Comparison of ENCODE assay signal across 22 mouse cellular contexts in the genomic region with DNA sequence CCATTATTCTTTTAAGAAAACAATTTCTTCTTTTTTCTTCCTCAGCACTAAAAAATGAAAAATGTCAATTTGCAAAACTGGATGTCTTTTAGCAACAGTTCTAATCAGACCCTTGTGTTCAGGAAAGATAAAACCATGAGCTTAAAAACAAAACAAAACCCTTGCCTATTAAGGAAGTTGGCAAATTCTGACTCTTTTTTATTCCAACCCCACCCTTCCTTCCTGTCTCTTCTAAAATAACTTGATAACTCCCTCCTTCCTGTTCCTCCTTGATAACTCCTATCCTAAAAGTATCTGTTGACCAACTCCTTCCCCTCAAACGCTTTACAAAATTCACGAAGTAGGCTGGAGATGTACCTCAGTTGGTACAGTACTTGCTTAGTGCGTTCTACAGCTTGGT. TPM values are rescaled to one million over a fixed set of nuclear protein-coding genes. Genes with fewer than 3 reads are reported as not detected.
DNase-seq lines count a peak whose midpoint lies in the region; ATAC-seq and TF ChIP-seq lines count a peak whose summit lies in the region.
"Had no signal": no experiment of that assay in that cellular context is flagged by ENCODE, and none has a peak within 500 bp of the region (broad histone marks: within the 10 kb centered on the region; RNA-seq: fewer than 3 reads in every experiment).

No protein-coding gene starts in this region.

- no peak overlapping the region for H3K27ac ChIP-seq in liver, postnatal 0 days (ENCODE audit: low read depth)
- H3K27ac ChIP-seq: forebrain, embryonic 13.5 days; heart, embryonic 10.5 days; left cerebral cortex, adult 2 months; midbrain, embryonic 12.5 days; neural tube, embryonic 13.5 days had no signal

- no peak overlapping the region for H3K4me3 ChIP-seq in liver, postnatal 0 days (ENCODE audit: low read depth, low read length)
- H3K4me3 ChIP-seq: forebrain, embryonic 13.5 days; heart, embryonic 10.5 days; left cerebral cortex, adult 2 months; midbrain, embryonic 12.5 days; neural tube, embryonic 13.5 days had no signal

- no peak overlapping the region for H3K9ac ChIP-seq in liver, postnatal 0 days (replicated peaks)
- H3K9ac ChIP-seq: forebrain, embryonic 13.5 days; midbrain, embryonic 12.5 days; neural tube, embryonic 13.5 days had no signal

- WGBS in liver, postnatal 0 days (ENCODE audit: insufficient replicate concordance), result 29% methylated on average over 3 of the region's 3 CpGs

- H3K27me3 ChIP-seq in liver, postnatal 0 days (ENCODE audit: insufficient read depth, low read length), result no peaks in the 10 kb centered on the region
- H3K27me3 ChIP-seq: CH12.LX; forebrain, embryonic 13.5 days; midbrain, embryonic 12.5 days; neural tube, embryonic 13.5 days had no signal

- ATAC-seq in hematopoietic stem cell, adult 5-6 weeks (replicated peaks in 1 of 2; ENCODE audit: insufficient read depth in 1 of 2, low FRiP score in 2 of 2, low TSS enrichment in 1 of 2, low read depth in 1 of 2, poor library complexity in 2 of 2, severe bottlenecking in 2 of 2), result peak; percentile 32 to 53; a peak in 1 of 4 replicates
- ATAC-seq in liver, postnatal 0 days, result peak; percentile 65
- ATAC-seq: forebrain, embryonic 13.5 days; inflammation-experienced regulatory T-cells, adult 6 months had no signal

- no peaks in the 10 kb centered on the region for H3K9me3 ChIP-seq in liver, postnatal 0 days (ENCODE audit: low read length)
- H3K9me3 ChIP-seq: forebrain, embryonic 13.5 days; heart, embryonic 10.5 days; midbrain, embryonic 12.5 days; neural tube, embryonic 13.5 days had no signal

- peak; percentile 84 for TF ChIP-seq EP300 in liver, postnatal 0 days (IDR thresholded peaks at IDR 0.05; ENCODE audit: low read depth)

- H3K4me1 ChIP-seq in liver, postnatal 0 days (ENCODE audit: insufficient read depth), result peaks cover 3% of the 10 kb centered on the region; the same call in 1 of the 2 replicates
- H3K4me1 ChIP-seq: forebrain, embryonic 13.5 days; midbrain, embryonic 12.5 days; neural tube, embryonic 13.5 days had no signal

- no peaks in the 10 kb centered on the region for H3K36me3 ChIP-seq in liver, postnatal 0 days (replicated peaks; ENCODE audit: insufficient read depth, low read length)
- H3K36me3 ChIP-seq: heart, embryonic 10.5 days; midbrain, embryonic 12.5 days; neural tube, embryonic 13.5 days had no signal

- DNase-seq in 416B (ENCODE audit: low read depth), result peak; percentile 95
- DNase-seq in c-Kit-positive CD71-positive TER-119-negative erythroid progenitor cells, embryonic 14.5 days (ENCODE audit: low read depth), result peak; percentile 40
- DNase-seq in liver, postnatal 0 days, result no peak
- DNase-seq in adrenal gland, adult 18-20 months (ENCODE audit: low spot score in 2 of 2), result no peak
- no peak for DNase-seq in lung, postnatal 36 days
- DNase-seq in B cell, adult 2 months, result no peak
- DNase-seq in kidney, postnatal 36 days, result no peak
- DNase-seq: adrenal gland, postnatal 14 days; cerebellum, adult 2 months; cerebellum, postnatal 36 days; kidney, adult 8-10 months; kidney, postnatal 14 days; left cerebral cortex, postnatal 4 days; lung, postnatal 10 days had no signal

- no peak overlapping the region for H3K4me2 ChIP-seq in liver, postnatal 0 days (ENCODE audit: low read depth, low read length)
- H3K4me2 ChIP-seq: forebrain, embryonic 13.5 days; midbrain, embryonic 12.5 days; neural tube, embryonic 13.5 days had no signal

- no peak for TF ChIP-seq CTCF in liver, postnatal 0 days (IDR thresholded peaks at IDR 0.05; ENCODE audit: low read depth)

RNA-seq across cellular contexts. Expression of a gene that starts 45.4 kb away (rescaled TPM):
- total RNA-seq in hematopoietic stem cell, adult 5-6 weeks (2017), result 13.0 and 16.0 TPM in 2 replicates
- polyA plus RNA-seq in liver, postnatal 0 days (2015; fragmentation: Nextera tagmentation; extraction: Ambion mirVana), result 7.1 and 9.1 TPM in 2 replicates
- 10 to 100 TPM; 25.2 to 29.0 TPM for total RNA-seq in adrenal gland, adult 18-20 months (2021)

Comparison
In these comparisons a context has a peak if more than half of its experiments do, and no peak if none do; other contexts are left out.
1. DNase-seq: peak in 416B (single experiment) and c-Kit-positive CD71-positive TER-119-negative erythroid progenitor cells, embryonic 14.5 days (single experiment); none in liver, postnatal 0 days (single experiment), adrenal gland, adult 18-20 months (0 of 2), lung, postnatal 36 days (single experiment), B cell, adult 2 months (0 of 2) and kidney, postnatal 36 days (0 of 2).